Comparison of ENCODE assay signal across 20 mouse cellular contexts in the genomic region with DNA sequence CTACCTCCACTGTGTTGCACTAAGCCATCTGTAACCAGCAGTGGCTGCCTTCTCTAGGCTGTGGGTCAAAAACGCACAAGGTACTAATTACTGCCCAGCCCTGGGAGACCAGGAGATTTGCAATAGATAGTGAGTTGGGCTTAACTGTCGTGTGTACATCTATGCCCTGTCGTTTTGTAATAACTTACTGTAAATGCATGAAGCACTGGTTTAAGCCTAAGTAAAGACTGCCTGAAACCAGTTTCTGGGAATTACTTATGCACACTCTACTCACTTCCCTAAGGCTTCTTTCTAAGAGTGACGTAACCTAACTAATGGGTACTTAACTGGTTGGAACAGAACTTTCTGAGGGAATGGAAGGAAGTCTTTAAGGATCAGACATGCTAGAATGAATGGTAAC. TPM values are rescaled to one million over a fixed set of nuclear protein-coding genes. Genes with fewer than 3 reads are reported as not detected.
DNase-seq lines count a peak whose midpoint lies in the region; ATAC-seq lines count a peak whose summit lies in the region.
"Had no signal": no experiment of that assay in that cellular context is flagged by ENCODE, and none has a peak within 500 bp of the region (broad histone marks: within the 10 kb centered on the region; RNA-seq: fewer than 3 reads in every experiment).

No protein-coding gene starts in this region.

- peaks cover 71% of the 10 kb centered on the region for H3K36me3 ChIP-seq in neural tube, embryonic 14.5 days (ENCODE audit: control insufficient read depth, insufficient read depth, low read length)

- ATAC-seq in neural tube, embryonic 14.5 days (ENCODE audit: low read depth) = 0 out of 2 replicates have a peak, but pooled peaks have one; percentile 24
- ATAC-seq: forebrain, embryonic 16.5 days; hindbrain, postnatal 0 days had no signal

- peak; percentile 27 for DNase-seq in kidney, adult 9 months
- no peak for DNase-seq in kidney, postnatal 25 days
- DNase-seq in neural tube, embryonic 10.5 days (ENCODE audit: extremely low spot score, low spot score) = no peak
- DNase-seq in fat pad, adult 2 months (ENCODE audit: extremely low read depth, low read depth, low spot score) = peak; percentile 71
- DNase-seq in spleen, postnatal 10 days (ENCODE audit: low spot score in 2 of 2) = no peak
- DNase-seq: adrenal gland, postnatal 14 days; cerebellum, adult 11-12 months; cerebellum, adult 9-10 months; cerebellum, postnatal 25 days; gastrocnemius, postnatal 10 days; heart, adult 2 months; heart, postnatal 14 days had no signal

- 87% methylated on average over 4 of the region's 4 CpGs for WGBS in neural tube, embryonic 14.5 days

- no peak overlapping the region for H3K4me3 ChIP-seq in neural tube, embryonic 14.5 days (ENCODE audit: low read depth, low read length)
- H3K4me3 ChIP-seq: forebrain, embryonic 12.5 days; heart, adult 2 months; heart, embryonic 15.5 days; hindbrain, embryonic 13.5 days had no signal

- H3K9ac ChIP-seq in neural tube, embryonic 14.5 days (replicated peaks; ENCODE audit: low read depth, low read length) = no peak overlapping the region
- H3K9ac ChIP-seq: forebrain, embryonic 12.5 days; heart, embryonic 15.5 days; hindbrain, embryonic 13.5 days had no signal

- H3K4me1 ChIP-seq in neural tube, embryonic 14.5 days (ENCODE audit: control insufficient read depth, insufficient read depth, low read length) = no peaks in the 10 kb centered on the region
- H3K4me1 ChIP-seq: forebrain, embryonic 12.5 days; heart, embryonic 15.5 days had no signal

- H3K27ac ChIP-seq in neural tube, embryonic 14.5 days (ENCODE audit: low read depth, low read length) = no peak overlapping the region
- H3K27ac ChIP-seq: forebrain, embryonic 12.5 days; heart, adult 2 months; heart, embryonic 15.5 days; hindbrain, embryonic 13.5 days; hindbrain, postnatal 0 days had no signal

- no peaks in the 10 kb centered on the region for H3K9me3 ChIP-seq in neural tube, embryonic 14.5 days (ENCODE audit: control insufficient read depth, low read length)
- H3K9me3 ChIP-seq: forebrain, embryonic 12.5 days; heart, embryonic 15.5 days; hindbrain, embryonic 13.5 days had no signal

- no peaks in the 10 kb centered on the region for H3K27me3 ChIP-seq in neural tube, embryonic 14.5 days (ENCODE audit: control insufficient read depth, insufficient read depth, low read length)
- H3K27me3 ChIP-seq: CH12.LX; forebrain, embryonic 12.5 days; heart, embryonic 15.5 days; hindbrain, embryonic 13.5 days had no signal

- no peak overlapping the region for H3K4me2 ChIP-seq in neural tube, embryonic 14.5 days (ENCODE audit: low read depth, low read length)
- H3K4me2 ChIP-seq: forebrain, embryonic 12.5 days; heart, embryonic 11.5 days; heart, embryonic 15.5 days; hindbrain, embryonic 13.5 days had no signal

RNA-seq across cellular contexts. Expression of a gene that starts 10.1 kb away (rescaled TPM):
- 56.7 and 62.5 TPM in 2 replicates for polyA plus RNA-seq in neural tube, embryonic 14.5 days (2014; fragmentation: Nextera tagmentation; extraction: Ambion mirVana)

RNA-seq across cellular contexts. Expression of a gene that starts 16.4 kb away (rescaled TPM):
- polyA plus RNA-seq in neural tube, embryonic 14.5 days (2014; fragmentation: Nextera tagmentation; extraction: Ambion mirVana) = 43.0 and 50.0 TPM in 2 replicates

RNA-seq across cellular contexts. Expression of a gene that starts 54.1 kb away (rescaled TPM):
- polyA plus RNA-seq in neural tube, embryonic 14.5 days (2014; fragmentation: Nextera tagmentation; extraction: Ambion mirVana) = 20.5 and 21.4 TPM in 2 replicates

RNA-seq across cellular contexts. Expression of a gene that starts 57.0 kb away (rescaled TPM):
- polyA plus RNA-seq in neural tube, embryonic 14.5 days (2014; fragmentation: Nextera tagmentation; extraction: Ambion mirVana) = not detected in 2 replicates
- polyA plus RNA-seq: heart, adult 2 months; heart, embryonic 11.5 days; heart, embryonic 15.5 days had no signal

Comparison
In these comparisons a context has a peak if more than half of its experiments do, and no peak if none do; other contexts are left out.
1. DNase-seq: peak in kidney, adult 9 months (single experiment) and fat pad, adult 2 months (single experiment); none in kidney, postnatal 25 days (0 of 2), neural tube, embryonic 10.5 days (single experiment) and spleen, postnatal 10 days (0 of 2).